In genomic region chr19:25003810-25004209, GRCm38 (mm10) we compare ENCODE assay signal across 21 mouse cellular contexts. TPM values are rescaled to one million over a fixed set of nuclear protein-coding genes. Genes with fewer than 3 reads are reported as not detected.
DNase-seq lines count a peak whose midpoint lies in the region; ATAC-seq and TF ChIP-seq lines count a peak whose summit lies in the region.
"Had no signal": no experiment of that assay in that cellular context is flagged by ENCODE, and none has a peak within 500 bp of the region (broad histone marks: within the 10 kb centered on the region; RNA-seq: fewer than 3 reads in every experiment).

No protein-coding gene starts in this region.

- DNase-seq in heart, adult 11 months = peak; percentile 43
- DNase-seq in heart, adult 9 months (ENCODE audit: low spot score in 2 of 2) = no peak
- DNase-seq in lung, embryonic 14.5 days = peak; percentile 89
- DNase-seq in lung, adult 18-20 months = no peak
- peak; percentile 31 to 37 for DNase-seq in thymus, postnatal 10 days (ENCODE audit: low spot score in 2 of 2)
- DNase-seq in thymus, postnatal 4 days = no peak
- no peak for DNase-seq in left cerebral cortex, postnatal 25 days (ENCODE audit: low spot score in 2 of 2)
- DNase-seq: adrenal gland, postnatal 25 days; cerebellum, adult 9-10 months; gastrocnemius, postnatal 14 days; kidney, postnatal 36 days; layer of hippocampus, adult 9-11 months; liver, postnatal 0 days had no signal

- H3K9ac ChIP-seq in lung, embryonic 14.5 days = no peak overlapping the region
- H3K9ac ChIP-seq: embryonic facial prominence, embryonic 15.5 days; hindbrain, embryonic 15.5 days; limb, embryonic 13.5 days; liver, postnatal 0 days; midbrain, embryonic 12.5 days; neural tube, embryonic 15.5 days had no signal

- WGBS in lung, embryonic 14.5 days = 14% methylated on average over 4 of the region's 4 CpGs

- no peaks in the 10 kb centered on the region for H3K9me3 ChIP-seq in lung, embryonic 14.5 days (ENCODE audit: low read depth, low read length)
- H3K9me3 ChIP-seq: embryonic facial prominence, embryonic 15.5 days; heart, embryonic 10.5 days; hindbrain, embryonic 15.5 days; limb, embryonic 13.5 days; midbrain, embryonic 12.5 days; neural tube, embryonic 15.5 days had no signal

- peaks cover 8% of the 10 kb centered on the region; the same call in 1 of the 2 replicates for H3K4me1 ChIP-seq in lung, embryonic 14.5 days (ENCODE audit: insufficient read depth)

- no peak overlapping the region for H3K27ac ChIP-seq in lung, embryonic 14.5 days (ENCODE audit: low read depth)
- H3K27ac ChIP-seq: embryonic facial prominence, embryonic 15.5 days; heart, embryonic 10.5 days; hindbrain, embryonic 15.5 days; limb, embryonic 13.5 days; midbrain, embryonic 12.5 days; neural tube, embryonic 15.5 days had no signal

- peak; percentile 64; the same call in 1 of the 2 replicates for ATAC-seq in lung, embryonic 14.5 days (ENCODE audit: insufficient read depth)
- no peak for ATAC-seq in erythroblast, adult 5-6 weeks (replicated peaks; ENCODE audit: low FRiP score, poor library complexity, severe bottlenecking)
- ATAC-seq: intestine, embryonic 16.5 days; liver, postnatal 0 days had no signal

- no peak for TF ChIP-seq CTCF in lung, embryonic 14.5 days (IDR thresholded peaks at IDR 0.05; ENCODE audit: low read depth)

- H3K4me3 ChIP-seq in lung, embryonic 14.5 days (ENCODE audit: low read depth, low read length) = no peak overlapping the region
- H3K4me3 ChIP-seq: embryonic facial prominence, embryonic 15.5 days; heart, embryonic 10.5 days; hindbrain, embryonic 15.5 days; limb, embryonic 13.5 days; midbrain, embryonic 12.5 days; neural tube, embryonic 15.5 days had no signal

- H3K4me2 ChIP-seq in lung, embryonic 14.5 days = no peak overlapping the region; the same call in 1 of the 2 replicates
- H3K4me2 ChIP-seq: embryonic facial prominence, embryonic 15.5 days; hindbrain, embryonic 15.5 days; limb, embryonic 13.5 days; midbrain, embryonic 12.5 days; neural tube, embryonic 15.5 days had no signal

- H3K27me3 ChIP-seq in lung, embryonic 14.5 days (ENCODE audit: insufficient read depth, low read length) = peaks cover 32% of the 10 kb centered on the region

- H3K36me3 ChIP-seq in lung, embryonic 14.5 days (ENCODE audit: insufficient read depth) = no peaks in the 10 kb centered on the region
- H3K36me3 ChIP-seq: embryonic facial prominence, embryonic 15.5 days; heart, embryonic 10.5 days; hindbrain, embryonic 15.5 days; limb, embryonic 13.5 days; midbrain, embryonic 12.5 days; neural tube, embryonic 15.5 days had no signal

- intact Hi-C loops in left cerebral cortex, postnatal 25 days (cut with DNase I) = no loop called here

RNA-seq across cellular contexts. Expression of gene Dock8, which starts 4.5 kb away (rescaled TPM):
- polyA plus RNA-seq in lung, embryonic 14.5 days (2014; fragmentation: Nextera tagmentation; extraction: Ambion mirVana) = 3.4 and 4.4 TPM in 2 replicates
- 31.9 and 33.2 TPM in 2 replicates for total RNA-seq in erythroblast, adult 5-6 weeks (2015; ENCODE audit: low replicate concordance)
- 14.4 and 22.0 TPM in 2 replicates for total RNA-seq in erythroblast, adult 5-6 weeks (2017; ENCODE audit: low replicate concordance)
- 1 to 10 TPM; 3.4 to 3.7 TPM for total RNA-seq in left cerebral cortex, postnatal 25 days (2021)

RNA-seq across cellular contexts. Expression of gene Cbwd1, which starts 42.4 kb away (rescaled TPM):
- 20.0 and 21.5 TPM in 2 replicates for polyA plus RNA-seq in lung, embryonic 14.5 days (2014; fragmentation: Nextera tagmentation; extraction: Ambion mirVana)
- total RNA-seq in erythroblast, adult 5-6 weeks (2015; ENCODE audit: low replicate concordance) = 1.5 and 14.4 TPM in 2 replicates
- 6.2 and 12.4 TPM in 2 replicates for total RNA-seq in erythroblast, adult 5-6 weeks (2017; ENCODE audit: low replicate concordance)
- 10 to 100 TPM; 12.9 to 17.5 TPM for total RNA-seq in left cerebral cortex, postnatal 25 days (2021)

Comparison
In these comparisons a context has a peak if more than half of its experiments do, and no peak if none do; other contexts are left out.
1. DNase-seq: peak in heart, adult 11 months (single experiment), lung, embryonic 14.5 days (single experiment) and thymus, postnatal 10 days (2 of 2); none in heart, adult 9 months (0 of 2), lung, adult 18-20 months (0 of 2), thymus, postnatal 4 days (single experiment) and left cerebral cortex, postnatal 25 days (0 of 2).